Mouse (Mus musculus) liver, postnatal 0 days (tissue): ENCODE measurements around the gene Tmx2. TPM values are rescaled to one million over a fixed set of nuclear protein-coding genes. Genes with fewer than 3 reads are reported as not detected.
A peak's percentile ranks its signal among the peaks of the same experiment; 100 is the strongest.

Source experiments
- ATAC-seq: fragments of 200-750 bp; cut with Nextera tagmentation; 2 replicates; pipeline ENCODE4 v1.8.0; 2017; ENCODE audit warnings: mild to moderate bottlenecking, moderate library complexity
- DNase-seq: peaks from one replicate; pipeline ENCODE4 v3.0.0-alpha.2; 2016
- H3K27ac ChIP-seq: fragments of 300-500 bp; sonication (generic); 2 replicates; pipeline ENCODE4 v1.5.1; 2014; ENCODE audit warnings: antibody characterized with exemption, moderate library complexity, mild to moderate bottlenecking, low read depth
- H3K27me3 ChIP-seq: fragments of 300-500 bp; sonication (generic); 2 replicates; pipeline ENCODE4 v1.6.1; 2014; ENCODE audit warnings: low read length, control low read depth, mixed read lengths; ENCODE audit not compliant: insufficient read depth
- H3K36me3 ChIP-seq: fragments of 300-500 bp; sonication (generic); replicated peaks from 2 replicates; pipeline ENCODE4 v1.6.1; 2014; ENCODE audit warnings: mild to moderate bottlenecking, control low read depth, low read length, moderate library complexity, mixed read lengths; ENCODE audit not compliant: insufficient read depth
- H3K4me1 ChIP-seq: fragments of 300-500 bp; sonication (generic); 2 replicates; pipeline ENCODE4 v1.6.1; 2014; ENCODE audit warnings: antibody characterized with exemption, mild to moderate bottlenecking, control low read depth; ENCODE audit not compliant: insufficient read depth
- H3K4me2 ChIP-seq: fragments of 300-500 bp; sonication (generic); 2 replicates; pipeline ENCODE4 v1.6.1; 2014; ENCODE audit warnings: low read depth, mild to moderate bottlenecking, low read length, moderate library complexity, mixed read lengths
- H3K4me3 ChIP-seq: fragments of 300-500 bp; sonication (generic); 2 replicates; pipeline ENCODE4 v1.5.1; 2014; ENCODE audit warnings: low read depth, low read length
- H3K9ac ChIP-seq: fragments of 300-500 bp; sonication (generic); replicated peaks from 2 replicates; pipeline ENCODE4 v1.6.1; 2014; ENCODE audit warnings: mild to moderate bottlenecking, moderate library complexity
- H3K9me3 ChIP-seq: fragments of 300-500 bp; sonication (generic); 2 replicates; pipeline ENCODE4 v1.6.1; 2016; ENCODE audit warnings: mild to moderate bottlenecking, control low read depth, low read length, mixed read lengths
- CTCF ChIP-seq: sonication (generic); IDR thresholded peaks from 2 replicates; pipeline ENCODE4 v1.5.1; 2016; ENCODE audit warnings: antibody characterized with exemption, low read depth
- EP300 ChIP-seq: IDR thresholded peaks from 2 replicates; pipeline ENCODE4 v1.6.1; 2016; ENCODE audit warnings: antibody characterized with exemption, low read depth, mild to moderate bottlenecking
- WGBS: fragments of 180-500 bp; shearing (Covaris S2); extraction: QIAGEN DNeasy Blood & Tissue Kit; methylation state at CpG from one replicate; pipeline ENCODE4 v1.1.7; 2014; ENCODE audit not compliant: insufficient replicate concordance; 5-methylcytosine and 5-hydroxymethylcytosine counted together
- polyA plus RNA-seq: library from polyadenylated mRNA; unstranded; fragments of >200 nt; fragmentation: Nextera tagmentation; extraction: Ambion mirVana; gene quantifications from 2 replicates; pipeline ENCODE4 v1.2.1, GENCODE M21; 2015

Tmx2 gene
- polyA plus RNA-seq, 1 experiment from 2014 or later, result 60.6 TPM

GRCm38 (mm10) chr2:84622668-84623067 is 56.3 kb downstream of the Tmx2 start:
- 0 out of 2 replicates have a peak overlapping the region, but pooled peaks have one; percentile 29 for H3K4me2 ChIP-seq
- H3K9ac ChIP-seq, result no peak overlapping the region
- no peak for DNase-seq
- H3K9me3 ChIP-seq, result no peaks in the 10 kb centered on the region
- peak overlapping the region; percentile 34; the same call in 1 of the 2 replicates for H3K27ac ChIP-seq
- TF ChIP-seq CTCF, result no peak
- TF ChIP-seq EP300, result no peak
- no peaks in the 10 kb centered on the region for H3K27me3 ChIP-seq
- no peak for ATAC-seq
- WGBS, result 57% methylated on average over 2 of the region's 2 CpGs
- no peak overlapping the region for H3K4me3 ChIP-seq
- H3K36me3 ChIP-seq, result peaks cover 9% of the 10 kb centered on the region
- peaks cover 38% of the 10 kb centered on the region for H3K4me1 ChIP-seq

Other genes starting within 250 kb of the Tmx2 start
- 12.2 and 15.2 TPM in 2 replicates for gene Tfpi, start 202.4 kb downstream of the Tmx2 start, polyA plus RNA-seq
- 9.0 and 9.5 TPM in 2 replicates for gene Ctnnd1, start 28.4 kb downstream of the Tmx2 start, polyA plus RNA-seq
- gene Btbd18, start 20.1 kb downstream of the Tmx2 start, polyA plus RNA-seq, result not detected in 2 replicates
- 53.6 and 57.6 TPM in 2 replicates for gene Selenoh, start 8.4 kb downstream of the Tmx2 start, polyA plus RNA-seq
- gene Gm28635, start 1.1 kb downstream of the Tmx2 start, polyA plus RNA-seq, result not detected in 2 replicates
- gene Med19, start 738 bp downstream of the Tmx2 start, polyA plus RNA-seq, result 12.7 and 13.2 TPM in 2 replicates
- 11.3 and 13.4 TPM in 2 replicates for gene Zdhhc5, start 36.0 kb upstream of the Tmx2 start, polyA plus RNA-seq
- 31.7 and 32.1 TPM in 2 replicates for gene Clp1, start 48.2 kb upstream of the Tmx2 start, polyA plus RNA-seq
- 18.4 and 20.9 TPM in 2 replicates for gene Ypel4, start 54.9 kb upstream of the Tmx2 start, polyA plus RNA-seq
- gene Gm19426, start 64.5 kb upstream of the Tmx2 start, polyA plus RNA-seq, result 1.2 and 1.3 TPM in 2 replicates
- 344 and 356 TPM in 2 replicates for gene Serping1, start 96.3 kb upstream of the Tmx2 start, polyA plus RNA-seq
- gene Ube2l6, start 119.7 kb upstream of the Tmx2 start, polyA plus RNA-seq, result 276 and 305 TPM in 2 replicates
- 0.15 and 0.98 TPM in 2 replicates for gene Smtnl1, start 143.5 kb upstream of the Tmx2 start, polyA plus RNA-seq
- gene Timm10, start 147.9 kb upstream of the Tmx2 start, polyA plus RNA-seq, result 59.8 and 63.9 TPM in 2 replicates
- 67.8 and 74.2 TPM in 2 replicates for gene Slc43a1, start 159.7 kb upstream of the Tmx2 start, polyA plus RNA-seq
- 0.14 and 0.31 TPM in 2 replicates for gene Rtn4rl2, start 207.6 kb upstream of the Tmx2 start, polyA plus RNA-seq